Mouse (Mus musculus) lung, postnatal 25 days (tissue): ENCODE data around the gene Ptprh.
A peak's percentile ranks its signal among the peaks of the same experiment; 100 is the strongest.

Experiments used
- DNase-seq: peaks from one replicate; pipeline ENCODE4 v3.0.0; 2022; ENCODE audit warnings: low spot score

Ptprh gene

DNA sequence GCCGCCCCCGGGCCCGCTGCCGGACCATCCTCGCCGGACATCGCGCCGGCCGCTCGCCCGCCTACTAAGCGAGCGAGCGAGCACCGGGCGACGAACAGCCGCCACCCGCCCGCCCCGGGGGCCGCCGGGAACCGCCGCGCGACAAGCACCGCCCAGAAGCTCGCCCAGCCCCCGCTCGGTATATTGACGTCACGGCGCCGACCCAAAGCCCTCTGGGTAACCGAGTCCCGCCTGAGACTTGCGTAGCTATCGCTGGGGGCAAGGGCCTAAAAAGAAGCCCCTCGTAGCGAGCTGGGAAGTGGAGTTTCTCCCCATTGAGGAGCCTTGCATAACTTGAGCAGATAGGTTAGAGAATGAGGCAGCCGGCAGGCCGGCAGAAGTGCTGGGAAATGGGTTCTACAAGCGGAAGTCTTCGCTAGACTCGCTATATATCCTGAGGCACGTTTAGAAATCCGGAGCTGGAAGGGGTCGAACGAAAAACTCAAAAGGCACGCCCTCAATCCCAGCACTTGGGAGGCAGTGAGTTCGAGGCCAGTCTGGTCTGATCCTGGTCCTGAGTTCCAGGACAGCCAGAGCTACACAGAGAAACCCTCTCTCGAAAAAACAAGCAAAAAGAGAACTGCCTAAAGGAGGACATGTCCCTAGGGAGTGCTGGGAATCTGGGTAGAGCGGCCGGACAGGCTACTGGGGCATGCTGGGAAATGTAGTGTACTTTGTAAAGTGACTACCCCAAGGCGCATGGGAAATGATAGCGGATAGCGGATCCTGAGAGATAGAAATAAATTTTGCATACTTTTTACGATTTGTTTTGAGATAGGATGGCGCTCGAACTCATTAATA lies 102.1 kb downstream of the Ptprh start, which contains the start of gene Ppp1r12c:
Gene Ppp1r12c, minus strand, starts transcription at position 123 of the 840 bp plus-strand sequence.
- peak; percentile 96 for DNase-seq

DNA sequence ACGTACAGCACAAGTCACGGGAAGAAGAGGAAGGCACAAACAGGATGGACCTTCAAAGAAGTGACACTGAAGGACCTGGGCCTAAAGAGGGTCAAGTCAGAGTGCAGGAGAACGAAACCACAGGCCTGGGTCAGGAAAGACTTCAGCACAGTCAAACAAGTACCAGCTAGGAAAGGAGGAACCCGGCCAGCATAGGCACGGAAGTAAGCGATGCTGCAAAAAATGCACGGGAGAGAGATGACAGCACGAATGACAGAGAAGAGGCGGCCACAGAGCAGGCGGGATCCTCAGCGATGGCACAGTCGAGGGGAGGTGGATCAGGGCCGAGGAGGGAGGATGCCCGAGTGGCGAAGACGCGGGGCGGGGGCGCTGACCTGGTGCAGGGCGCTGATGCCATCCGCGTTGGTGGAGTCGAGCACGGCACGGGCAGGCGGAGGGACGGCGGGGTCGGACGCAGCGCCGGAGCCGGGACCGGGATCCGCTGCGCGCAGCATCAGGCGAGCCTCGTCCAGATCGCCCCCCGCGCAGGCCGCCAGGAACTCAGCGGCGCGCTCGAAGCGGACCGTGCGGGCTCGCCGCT lies 102.9 kb downstream of the Ptprh start:
- DNase-seq = peak; percentile 47

DNA sequence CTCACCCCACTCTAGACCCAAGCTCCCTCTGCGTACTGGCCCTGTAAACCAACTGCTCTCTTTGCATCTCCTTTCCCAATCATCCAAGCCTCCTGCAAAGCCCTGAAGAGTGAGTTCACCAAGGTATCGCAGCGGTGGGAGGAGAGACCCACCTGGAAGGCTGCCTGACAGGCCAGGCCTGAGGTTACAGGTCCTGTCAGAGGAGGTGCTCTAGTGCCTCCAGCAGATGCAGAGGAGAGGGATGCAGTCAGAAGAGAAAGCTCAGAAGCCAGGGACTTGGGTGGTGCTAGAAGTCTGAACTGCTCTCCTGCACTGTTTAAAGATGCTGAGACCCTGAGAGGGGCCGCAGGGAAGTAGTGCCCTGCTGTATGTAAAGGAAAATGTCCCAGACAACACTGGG lies 104.8 kb downstream of the Ptprh start:
- DNase-seq = no peak
